Mouse (Mus musculus) adipocyte (in vitro differentiated cells): ENCODE measurements around the gene Zfand3.

Experiments
- DNase-seq: peaks from one replicate; pipeline ENCODE4 v3.0.0-alpha.2; 2016; ENCODE audit warnings: low spot score

Zfand3 gene

GRCm38 (mm10) chr17:29998566-29999295 lies 5.8 kb upstream of the Zfand3 start:
- DNase-seq: peak; percentile 65

GRCm38 (mm10) chr17:30005103-30005443 lies 540 bp downstream of the Zfand3 start:
- DNase-seq: no peak

GRCm38 (mm10) chr17:30005451-30005941 lies 963 bp downstream of the Zfand3 start:
- DNase-seq: peak; percentile 49

GRCm38 (mm10) chr17:30006877-30007276 lies 2.3 kb downstream of the Zfand3 start:
- DNase-seq: no peak

GRCm38 (mm10) chr17:30007883-30008282 lies 3.4 kb downstream of the Zfand3 start:
- DNase-seq: no peak

GRCm38 (mm10) chr17:30008392-30008791 lies 3.9 kb downstream of the Zfand3 start:
- DNase-seq: peak; percentile 46

- no peak for DNase-seq
These were observed 10.1 kb downstream of the Zfand3 start for GRCm38 (mm10) chr17:30014660-30015059.

- no peak for DNase-seq
These were observed 14.5 kb downstream of the Zfand3 start for GRCm38 (mm10) chr17:30018927-30019610.

- DNase-seq: no peak
These were observed 15.4 kb downstream of the Zfand3 start for GRCm38 (mm10) chr17:30019942-30020341.

GRCm38 (mm10) chr17:30024651-30025050 lies 20.1 kb downstream of the Zfand3 start:
- DNase-seq: peak; percentile 85

- DNase-seq: no peak
These were observed 22.1 kb downstream of the Zfand3 start for GRCm38 (mm10) chr17:30026617-30027016.

- DNase-seq: peak; percentile 79
These were observed 23.0 kb downstream of the Zfand3 start for GRCm38 (mm10) chr17:30027343-30028029.

GRCm38 (mm10) chr17:30029633-30030226 lies 25.2 kb downstream of the Zfand3 start:
- no peak for DNase-seq

GRCm38 (mm10) chr17:30032796-30033195 lies 28.3 kb downstream of the Zfand3 start:
- DNase-seq: no peak

- DNase-seq: no peak
These were observed 29.5 kb downstream of the Zfand3 start for GRCm38 (mm10) chr17:30033991-30034390.

- no peak for DNase-seq
These were observed 30.9 kb downstream of the Zfand3 start for GRCm38 (mm10) chr17:30035216-30036005.

GRCm38 (mm10) chr17:30043163-30043822 lies 38.8 kb downstream of the Zfand3 start:
- no peak for DNase-seq

- DNase-seq: no peak
These were observed 40.6 kb downstream of the Zfand3 start for GRCm38 (mm10) chr17:30045181-30045580.

- no peak for DNase-seq
These were observed 42.1 kb downstream of the Zfand3 start for GRCm38 (mm10) chr17:30046654-30047053.

- DNase-seq: no peak
These were observed 47.2 kb downstream of the Zfand3 start for GRCm38 (mm10) chr17:30051523-30052346.
